Mouse (Mus musculus): ENCODE results near the gene Steap4. TPM values are rescaled to one million over a fixed set of nuclear protein-coding genes. Genes with fewer than 3 reads are reported as not detected.
"Not testable (repeated sequence)": the region's sequence is repeated elsewhere in the genome, so short reads cannot be mapped to it uniquely, and the experiment has no call there.

The Steap4 gene
- total RNA-seq, 2 experiments from 2014 or later: 31.6 to 35.9 TPM

DNA sequence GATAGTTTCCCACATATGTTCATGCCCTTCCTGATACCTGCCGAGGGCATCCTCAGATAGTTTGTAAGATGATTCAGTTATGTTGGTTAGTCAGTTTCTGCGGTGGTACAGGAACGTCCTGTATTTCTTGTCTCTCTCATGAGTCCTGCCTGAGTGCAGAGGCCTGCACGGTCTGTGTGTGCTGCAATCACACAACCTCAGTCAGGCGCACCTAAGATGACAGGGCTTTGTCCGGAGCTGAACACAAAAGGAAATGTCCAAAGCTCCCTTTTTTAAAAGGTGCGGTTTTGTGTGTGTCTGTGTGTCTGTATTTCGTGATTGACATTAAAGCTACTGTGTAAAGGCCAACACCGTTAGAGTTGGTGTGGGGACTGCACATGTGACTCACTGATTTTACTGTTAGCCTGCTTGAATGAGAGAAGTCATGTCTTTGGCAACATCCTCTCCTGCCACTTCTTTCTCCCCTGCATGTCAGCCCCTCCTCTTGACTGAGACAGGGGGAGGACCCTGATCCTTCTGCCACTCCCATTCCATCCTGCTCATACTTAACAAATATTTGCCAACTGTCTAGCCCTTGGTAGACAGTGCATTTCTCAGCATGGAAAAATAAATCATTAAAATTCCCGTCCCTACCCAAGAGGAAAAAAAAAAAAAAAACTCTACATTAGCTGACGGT is 14.4 kb downstream of the Steap4 start:
- no peak for DNase-seq
- intact Hi-C loops (cut with DNase I; ENCODE audit: low total_unique reads): no loop called here

DNA sequence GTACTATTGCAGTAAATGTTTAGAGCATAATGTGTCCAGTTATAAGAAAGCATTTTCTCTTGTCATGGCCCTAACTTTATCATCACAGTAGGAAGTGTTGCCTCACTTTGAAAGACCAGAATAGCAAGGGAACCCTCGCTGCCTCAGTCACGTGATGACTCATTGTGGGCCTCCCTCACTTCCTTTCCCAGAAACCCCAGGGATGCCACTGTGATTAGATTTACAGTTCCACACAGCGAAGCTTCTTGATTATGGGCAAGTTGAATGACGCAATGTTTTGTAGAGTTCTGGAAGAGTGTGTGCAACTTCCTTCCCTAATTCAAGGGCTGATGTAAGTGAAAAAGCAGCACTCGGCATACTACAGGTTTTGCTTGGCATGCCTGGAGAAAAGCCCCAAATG is 20.3 kb downstream of the Steap4 start:
- no peak for DNase-seq
- intact Hi-C loops (cut with DNase I; ENCODE audit: low total_unique reads): no loop called here

DNA sequence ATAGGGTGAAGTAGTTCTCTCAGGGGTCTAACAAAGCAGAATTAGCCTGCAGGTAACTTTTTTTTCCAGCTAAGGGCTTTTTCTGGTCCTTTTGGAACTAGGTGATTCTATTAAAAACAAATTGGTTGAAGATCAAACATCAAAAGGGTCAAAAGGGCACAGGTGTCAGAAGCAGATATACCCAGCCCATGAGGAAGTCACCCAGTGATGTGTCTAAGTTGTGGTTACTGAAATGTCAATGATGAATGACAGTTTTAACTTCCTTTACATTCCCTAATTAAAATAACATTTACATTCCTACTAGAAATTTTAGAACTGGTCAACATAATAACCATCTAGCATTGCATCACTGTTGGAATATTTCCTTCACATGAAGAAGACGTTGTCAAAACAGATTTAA is 27.7 kb downstream of the Steap4 start:
- intact Hi-C loops (cut with DNase I; ENCODE audit: low total_unique reads): no loop called here
- DNase-seq: no peak

DNA sequence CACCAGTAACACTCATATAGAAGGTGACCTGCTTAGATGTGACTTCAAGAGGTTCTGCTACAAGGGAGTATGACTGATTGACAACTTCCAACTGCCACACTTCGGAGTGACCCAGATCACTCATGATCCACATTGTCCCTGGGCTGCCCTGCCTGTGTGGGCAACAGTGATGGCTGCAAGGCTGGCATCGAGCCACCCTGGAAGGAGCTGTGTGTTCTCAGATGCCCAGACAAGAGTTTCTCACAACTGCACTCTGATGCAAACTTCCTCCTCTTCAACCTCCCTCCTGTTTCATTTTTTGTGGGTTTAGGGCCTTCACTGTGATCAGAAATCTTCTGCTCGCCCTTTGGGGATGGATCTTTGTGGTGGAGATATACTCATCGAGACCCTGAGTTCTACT is 28.2 kb downstream of the Steap4 start:
- intact Hi-C loops (cut with DNase I; ENCODE audit: low total_unique reads): no loop called here
- no peak for DNase-seq

DNA sequence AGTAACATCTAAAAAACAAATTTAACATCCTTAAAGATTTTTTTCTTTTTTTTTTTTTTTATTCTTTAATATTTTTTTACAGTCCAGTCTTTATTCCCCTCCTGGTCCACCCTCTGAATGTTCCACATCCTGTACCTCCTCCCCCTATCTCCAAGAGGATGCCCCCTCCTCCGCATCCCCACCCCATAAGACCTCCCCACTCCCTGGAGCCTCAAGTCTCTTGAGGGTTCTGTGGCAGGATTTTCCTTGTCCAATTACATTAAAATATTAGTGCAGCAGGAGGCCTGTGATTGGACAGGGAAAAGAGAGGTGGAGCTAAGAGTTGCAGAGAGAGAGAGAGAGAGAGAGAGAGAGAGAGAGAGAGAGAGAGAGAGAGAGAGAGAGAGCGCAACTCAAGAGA is 31.4 kb downstream of the Steap4 start:
- DNase-seq; intact Hi-C loops (cut with DNase I; ENCODE audit: low total_unique reads): not testable (repeated sequence)

DNA sequence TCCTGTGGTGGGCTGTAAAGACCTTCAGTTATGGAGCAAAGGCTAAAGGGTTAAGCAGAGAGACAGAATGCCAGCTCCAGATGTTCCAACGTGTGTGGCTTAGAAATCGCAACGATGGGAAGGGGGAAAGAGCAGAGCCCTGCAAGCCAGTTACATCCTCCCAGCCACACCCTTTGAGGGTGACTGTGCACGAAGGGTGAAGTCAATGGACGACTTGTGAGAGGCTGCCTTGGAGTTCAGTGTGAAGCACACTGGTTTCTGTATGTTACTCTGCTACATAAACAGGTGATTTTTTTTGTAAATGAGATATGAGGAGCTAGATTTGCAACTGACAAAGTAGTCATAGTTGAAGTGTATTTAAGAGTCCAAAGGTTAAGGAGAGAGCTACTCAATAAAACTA is 33.5 kb downstream of the Steap4 start:
- DNase-seq: no peak
- intact Hi-C loops (cut with DNase I; ENCODE audit: low total_unique reads): no loop called here

DNA sequence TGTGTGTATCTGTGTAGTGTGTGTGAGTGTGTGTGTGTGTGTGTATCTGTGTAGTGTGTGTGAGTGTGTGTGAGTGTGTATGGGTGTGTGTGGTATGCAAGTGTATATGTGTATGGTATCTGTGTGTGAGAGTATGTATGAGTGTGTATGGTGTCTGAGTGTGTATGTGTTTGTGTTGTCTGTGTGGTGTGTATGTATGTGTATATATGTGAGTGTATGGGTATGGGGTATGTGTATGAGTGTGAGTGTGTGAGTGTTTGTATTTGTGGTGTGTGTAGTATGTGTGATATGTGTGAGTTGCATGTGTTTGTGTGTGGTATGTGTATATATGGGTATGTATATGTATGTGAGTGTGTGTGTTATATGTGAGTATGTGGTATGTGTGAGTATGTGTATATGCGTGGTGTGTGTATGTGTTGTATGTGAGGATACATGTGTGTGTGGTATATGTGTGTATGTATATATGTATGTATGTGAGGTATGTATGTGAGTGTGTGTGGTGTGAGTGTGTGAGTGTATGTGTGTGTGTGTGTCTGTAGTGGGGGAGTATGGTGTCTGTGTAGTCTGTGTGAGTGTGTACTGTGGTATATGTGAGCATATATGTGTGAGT is 35.1 kb downstream of the Steap4 start:
- no peak for DNase-seq
- intact Hi-C loops (cut with DNase I; ENCODE audit: low total_unique reads): no loop called here

DNA sequence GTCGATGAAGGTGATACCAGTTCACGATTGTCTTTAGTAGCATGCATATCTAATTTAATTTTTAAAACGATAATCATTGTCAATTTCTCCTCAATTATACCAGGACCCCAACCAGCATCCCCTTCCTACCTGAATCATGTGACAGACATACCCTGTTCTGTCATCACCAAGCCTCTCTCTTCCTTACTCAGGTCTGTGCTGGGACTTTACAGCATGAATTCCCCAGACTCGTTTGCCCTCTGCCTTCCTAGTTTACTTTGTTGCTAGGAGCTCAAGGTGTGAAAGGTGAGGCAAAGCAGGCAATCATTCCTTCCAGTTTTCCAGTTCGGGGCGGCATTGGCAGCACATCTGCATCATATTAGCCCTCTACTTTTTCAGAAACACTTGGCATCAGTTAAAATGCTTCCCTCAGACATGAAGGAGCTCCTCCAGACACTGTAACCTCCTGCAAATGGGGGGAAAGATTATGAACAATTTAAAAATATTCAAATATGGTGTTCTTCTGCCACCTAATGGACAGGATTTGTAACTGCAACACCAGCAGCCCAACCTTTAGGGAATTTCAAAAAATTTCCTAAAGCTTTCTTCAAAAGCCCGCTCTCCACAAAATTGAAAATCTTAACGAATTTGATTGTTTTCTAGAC is 36.3 kb downstream of the Steap4 start:
- intact Hi-C loops (cut with DNase I; ENCODE audit: low total_unique reads): no loop called here
- no peak for DNase-seq

DNA sequence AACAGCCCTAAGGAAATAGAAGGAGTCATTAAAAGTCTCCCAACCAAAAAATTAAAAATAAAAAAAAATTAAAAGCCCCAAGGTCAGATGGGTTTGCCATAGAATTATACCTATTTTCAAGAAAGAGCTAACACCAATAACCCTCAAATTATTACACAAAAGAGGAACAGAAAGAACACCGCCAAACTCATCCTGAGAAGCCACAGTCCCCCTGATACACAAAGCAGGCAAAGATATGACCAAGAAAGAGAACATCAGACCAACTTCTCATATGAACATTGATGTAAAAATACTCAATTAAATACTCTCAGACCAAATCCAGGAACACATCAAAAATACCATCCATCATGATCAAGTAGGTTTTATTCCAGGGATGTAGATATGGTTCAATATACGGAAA is 36.8 kb downstream of the Steap4 start:
- intact Hi-C loops (cut with DNase I; ENCODE audit: low total_unique reads): no loop called here
- no peak for DNase-seq

DNA sequence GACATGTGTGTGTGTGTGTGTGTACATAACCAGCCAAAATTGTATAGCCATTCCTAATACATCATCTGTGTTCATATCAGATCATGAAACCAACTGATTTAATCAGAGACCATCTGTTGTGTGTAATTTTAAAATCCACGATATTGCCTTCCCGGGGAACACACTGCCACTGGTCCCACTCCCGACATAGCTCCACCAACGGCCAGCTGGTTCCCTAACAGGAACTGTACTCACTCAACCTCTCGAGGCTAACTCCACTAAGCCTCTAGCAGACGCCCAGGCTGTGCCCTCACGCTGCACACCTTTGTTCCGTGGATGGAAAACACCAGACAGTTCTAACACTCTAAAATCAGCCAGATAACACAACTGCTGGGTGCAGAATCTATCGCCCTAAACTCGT is 40.2 kb downstream of the Steap4 start:
- DNase-seq: no peak
- intact Hi-C loops (cut with DNase I; ENCODE audit: low total_unique reads): no loop called here

DNA sequence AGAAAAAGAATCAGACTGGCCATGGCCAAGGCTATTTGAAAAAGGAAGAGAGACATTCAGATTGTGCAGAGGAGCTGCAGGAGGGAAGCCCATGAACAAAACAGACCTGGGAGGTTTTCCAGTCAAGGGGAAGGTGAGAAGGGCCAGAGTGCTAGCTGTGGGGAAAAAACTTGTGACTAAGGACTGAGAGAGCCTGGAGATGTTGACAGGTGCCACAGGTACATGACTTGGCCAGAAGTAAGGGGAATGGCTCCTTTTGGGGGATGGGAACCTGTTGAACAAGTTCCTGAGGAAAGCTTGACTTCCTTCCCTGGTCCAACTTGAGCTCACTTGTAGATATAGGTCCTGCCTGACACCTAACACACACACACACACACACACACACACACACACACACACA is 42.6 kb downstream of the Steap4 start:
- no peak for DNase-seq
- intact Hi-C loops (cut with DNase I; ENCODE audit: low total_unique reads): no loop called here

DNA sequence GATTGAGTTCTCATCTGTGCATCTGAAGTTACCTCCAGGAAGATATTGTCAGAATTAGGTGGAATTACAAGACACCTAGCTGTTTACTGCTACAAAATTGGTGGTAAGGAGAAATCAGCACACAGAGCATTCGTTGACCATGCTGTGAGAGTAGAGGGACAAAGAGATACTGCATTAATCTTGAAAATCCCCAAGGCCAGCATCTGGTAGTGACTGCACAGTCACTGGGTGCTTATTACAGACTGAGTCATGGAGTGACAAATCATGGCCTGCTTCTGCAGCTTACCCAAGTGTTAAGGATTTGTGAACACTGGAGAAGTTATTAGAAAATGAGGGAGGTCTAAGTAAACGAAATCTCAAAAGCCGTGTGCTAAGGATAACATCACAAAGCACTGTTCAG is 53.0 kb downstream of the Steap4 start:
- DNase-seq: no peak
- intact Hi-C loops (cut with DNase I; ENCODE audit: low total_unique reads): no loop called here

Other genes starting within 250 kb of the Steap4 start
- gene Sri, start 85.6 kb downstream of the Steap4 start, total RNA-seq (2021): 10 to 100 TPM; 32.7 to 35.0 TPM